Comparison of ENCODE assay signal across 23 mouse cellular contexts in the genomic region with DNA sequence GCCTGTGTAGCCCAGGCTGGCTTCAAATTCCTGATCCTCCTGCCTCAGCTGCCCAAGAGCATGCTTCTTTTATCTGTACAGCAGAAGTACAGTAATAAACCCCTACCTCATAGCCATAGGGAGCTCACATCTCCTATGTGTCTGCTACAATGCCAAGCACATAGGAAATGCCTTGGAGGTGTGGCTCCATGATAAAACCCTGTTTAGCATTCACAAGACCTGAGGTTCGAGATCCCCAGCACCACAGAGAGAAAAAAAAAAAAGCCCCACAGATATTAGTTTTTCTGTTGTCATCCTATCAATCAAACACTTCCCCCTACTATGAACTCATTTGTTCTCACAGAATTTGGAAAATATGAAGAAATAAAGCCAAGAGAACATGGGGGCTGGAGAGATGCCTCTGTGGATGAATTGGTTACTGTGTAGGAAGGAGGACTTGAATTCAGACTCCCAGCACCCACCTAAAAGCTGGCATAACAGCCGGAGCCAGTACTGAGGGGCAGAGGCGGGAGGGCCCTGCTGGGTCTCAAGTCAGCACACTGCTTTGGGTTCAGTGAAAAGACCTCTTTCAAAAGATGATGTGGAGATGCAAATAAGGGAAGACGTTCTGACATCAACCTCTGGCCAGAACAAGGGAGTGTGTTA. TPM values are rescaled to one million over a fixed set of nuclear protein-coding genes. Genes with fewer than 3 reads are reported as not detected.
A peak's percentile ranks its signal among the peaks of the same experiment; 100 is the strongest.
DNase-seq lines count a peak whose midpoint lies in the region; ATAC-seq and TF ChIP-seq lines count a peak whose summit lies in the region.
"Had no signal": no experiment of that assay in that cellular context is flagged by ENCODE, and none has a peak within 500 bp of the region (broad histone marks: within the 10 kb centered on the region; RNA-seq: fewer than 3 reads in every experiment).

No protein-coding gene starts in this region.

- H3K4me2 ChIP-seq in liver, embryonic 16.5 days (ENCODE audit: low read depth, low read length): no peak overlapping the region
- H3K4me2 ChIP-seq: embryonic facial prominence, embryonic 15.5 days; heart, embryonic 13.5 days; hindbrain, embryonic 15.5 days had no signal

- TF ChIP-seq CTCF in MEL (IDR thresholded peaks at IDR 0.05 in 2 of 3, conservative IDR thresholded peaks at IDR 0.05 in 1 of 3; ENCODE audit: control insufficient read depth in 1 of 3, insufficient read depth in 1 of 3, low read depth in 2 of 3, low read length in 3 of 3, poor library complexity in 1 of 3, severe bottlenecking in 1 of 3): no peak

- WGBS in liver, embryonic 16.5 days (ENCODE audit: insufficient replicate concordance): 56% methylated on average over 4 of the region's 4 CpGs

- no peak overlapping the region for H3K9ac ChIP-seq in MEL (ENCODE audit: control insufficient read depth, low read depth, low read length, poor library complexity, severe bottlenecking)
- H3K9ac ChIP-seq in liver, embryonic 16.5 days (ENCODE audit: low read depth, low read length): peak overlapping the region; percentile 34; the same call in 1 of the 2 replicates
- H3K9ac ChIP-seq: embryonic facial prominence, embryonic 15.5 days; heart, embryonic 13.5 days; hindbrain, embryonic 15.5 days had no signal

- peaks cover 0 to 11% of the 10 kb centered on the region in 2 experiments; a peak in 2 of 4 replicates for H3K36me3 ChIP-seq in MEL (ENCODE audit: control insufficient read depth in 1 of 2, insufficient read depth in 2 of 2, low read length in 2 of 2)
- no peaks in the 10 kb centered on the region for H3K36me3 ChIP-seq in liver, embryonic 16.5 days (ENCODE audit: control insufficient read depth, insufficient read depth)
- H3K36me3 ChIP-seq: embryonic facial prominence, embryonic 15.5 days; forebrain, embryonic 10.5 days; heart, embryonic 13.5 days; hindbrain, embryonic 15.5 days had no signal

- H3K27me3 ChIP-seq in MEL (ENCODE audit: control insufficient read depth in 1 of 2, insufficient read depth in 2 of 2, low read length in 2 of 2): no peaks in the 10 kb centered on the region
- H3K27me3 ChIP-seq in liver, embryonic 16.5 days (ENCODE audit: control insufficient read depth, insufficient read depth, low read depth, low read length): no peaks in the 10 kb centered on the region

- no peak for ATAC-seq in liver, embryonic 16.5 days (ENCODE audit: low read depth)
- ATAC-seq: forebrain, embryonic 14.5 days had no signal

- TF ChIP-seq POLR2A in MEL (IDR thresholded peaks at IDR 0.05; ENCODE audit: control insufficient read depth in 1 of 2, insufficient read depth in 1 of 2, low read depth in 1 of 2, low read length in 2 of 2, poor library complexity in 1 of 2): no peak

- TF ChIP-seq RAD21 in MEL (IDR thresholded peaks at IDR 0.05; ENCODE audit: low read depth, low read length): no peak

- H3K79me2 ChIP-seq in MEL (ENCODE audit: control insufficient read depth, insufficient read depth, low read length, poor library complexity): no peaks in the 10 kb centered on the region

- peak in 1 of 2 experiments; percentile 41; a peak in 3 of 4 replicates for TF ChIP-seq EP300 in MEL (IDR thresholded peaks at IDR 0.05; ENCODE audit: low read depth in 1 of 2, low read length in 2 of 2)

- no peak overlapping the region for H3K4me3 ChIP-seq in MEL (ENCODE audit: control insufficient read depth in 1 of 2, insufficient read depth in 1 of 2, low read depth in 2 of 2, low read length in 2 of 2)
- no peak overlapping the region for H3K4me3 ChIP-seq in liver, embryonic 16.5 days (ENCODE audit: low read depth, low read length)
- H3K4me3 ChIP-seq: embryonic facial prominence, embryonic 15.5 days; erythroblast, embryonic 14.5 days; forebrain, embryonic 10.5 days; heart, embryonic 13.5 days; hindbrain, embryonic 15.5 days had no signal

- H3K27ac ChIP-seq in MEL (ENCODE audit: control insufficient read depth, low read depth, low read length): peak overlapping the region; percentile 16; the same call in 1 of the 2 replicates
- peak overlapping the region; percentile 48; the same call in 1 of the 2 replicates for H3K27ac ChIP-seq in liver, embryonic 16.5 days (ENCODE audit: low read length)
- H3K27ac ChIP-seq: embryonic facial prominence, embryonic 15.5 days; forebrain, embryonic 10.5 days; heart, embryonic 13.5 days; hindbrain, embryonic 15.5 days had no signal

- peak; percentile 38 to 74 for DNase-seq in layer of hippocampus, adult 18-20 months (ENCODE audit: low spot score in 2 of 2)
- no peak for DNase-seq in layer of hippocampus, postnatal 25 days (ENCODE audit: extremely low spot score in 1 of 2, low spot score in 1 of 2)
- peak; percentile 68 for DNase-seq in MEL (ENCODE audit: low read depth, low spot score)
- DNase-seq in brain, adult 2 months (ENCODE audit: low read depth, low spot score): peak; percentile 26
- no peak for DNase-seq in left cerebral cortex, adult 8-10 months (ENCODE audit: low spot score in 2 of 2)
- DNase-seq in right cerebral cortex, postnatal 25 days: no peak
- DNase-seq: adrenal gland, postnatal 10 days; cerebellum, adult 18-20 months; cerebellum, adult 9-11 months; embryo, embryonic 11 days; gastrocnemius, postnatal 36 days; heart, adult 11 months; heart, postnatal 36 days had no signal

- peaks cover 18 to 19% of the 10 kb centered on the region in 2 experiments for H3K4me1 ChIP-seq in MEL (ENCODE audit: control insufficient read depth in 1 of 2, insufficient read depth in 2 of 2, low read length in 2 of 2)
- peaks cover 37% of the 10 kb centered on the region for H3K4me1 ChIP-seq in liver, embryonic 16.5 days (ENCODE audit: control insufficient read depth, low read depth, low read length)
- H3K4me1 ChIP-seq: heart, embryonic 13.5 days had no signal

- no peaks in the 10 kb centered on the region for H3K9me3 ChIP-seq in MEL (replicated peaks; ENCODE audit: insufficient read depth, low read length)
- peaks cover 4% of the 10 kb centered on the region; the same call in 1 of the 2 replicates for H3K9me3 ChIP-seq in liver, embryonic 16.5 days (replicated peaks; ENCODE audit: control insufficient read depth, low read length)
- H3K9me3 ChIP-seq: embryonic facial prominence, embryonic 15.5 days; hindbrain, embryonic 15.5 days had no signal

TF ChIP-seq in MEL, 35 proteins besides CTCF, POLR2A, EP300 and RAD21 (continues in another document):
- TF ChIP-seq CHD2 (IDR thresholded peaks at IDR 0.05; ENCODE audit: low read length): no peak
- no peak for TF ChIP-seq POLR2AphosphoS5 (IDR thresholded peaks at IDR 0.05; ENCODE audit: borderline replicate concordance, low read depth, low read length)
- TF ChIP-seq USF1 (IDR thresholded peaks at IDR 0.05; ENCODE audit: low read depth, low read length): no peak
- TF ChIP-seq KAT2A (conservative IDR thresholded peaks at IDR 0.05; ENCODE audit: low read depth, low read length): no peak
- TF ChIP-seq CHD1 (IDR thresholded peaks at IDR 0.05; ENCODE audit: low read depth, low read length): no peak
- TF ChIP-seq GATA1 (IDR thresholded peaks at IDR 0.05; ENCODE audit: low read depth, low read length): no peak
- 0 out of 2 replicates have a peak, but pooled peaks have one; percentile 11 for TF ChIP-seq MAZ (IDR thresholded peaks at IDR 0.05; ENCODE audit: low read depth, low read length)
- TF ChIP-seq ZC3H11A (IDR thresholded peaks at IDR 0.05; ENCODE audit: low read depth, low read length): no peak
- no peak for TF ChIP-seq BHLHE40 (IDR thresholded peaks at IDR 0.05; ENCODE audit: borderline replicate concordance, low read depth, low read length)
- TF ChIP-seq MAX (IDR thresholded peaks at IDR 0.05; ENCODE audit: low read length): no peak; the same call in 1 of the 2 replicates
- no peak for TF ChIP-seq GABPA (IDR thresholded peaks at IDR 0.05; ENCODE audit: low read depth, low read length)
- peak; percentile 46; the same call in 1 of the 2 replicates for TF ChIP-seq SIN3A (IDR thresholded peaks at IDR 0.05; ENCODE audit: low read length)
- no peak for TF ChIP-seq ELF1 (IDR thresholded peaks at IDR 0.05; ENCODE audit: low read depth, low read length)
- no peak for TF ChIP-seq MYC (IDR thresholded peaks at IDR 0.05; ENCODE audit: low read depth, low read length)
- no peak for TF ChIP-seq JUND (IDR thresholded peaks at IDR 0.05; ENCODE audit: low read depth, low read length)
- TF ChIP-seq UBTF (IDR thresholded peaks at IDR 0.05; ENCODE audit: borderline replicate concordance, insufficient read depth, low read depth, low read length): no peak
- TF ChIP-seq ETS1 (IDR thresholded peaks at IDR 0.05; ENCODE audit: low read depth, low read length): peak; percentile 65
- TF ChIP-seq MAFK (IDR thresholded peaks at IDR 0.05; ENCODE audit: borderline replicate concordance, low read depth, low read length): no peak
- TF ChIP-seq TAL1 (IDR thresholded peaks at IDR 0.05; ENCODE audit: low read length): 0 out of 2 replicates have a peak, but pooled peaks have one; percentile 5
- peak; percentile 90 for TF ChIP-seq ZNF384 (IDR thresholded peaks at IDR 0.05; ENCODE audit: low read depth, low read length)
- TF ChIP-seq POLR2AphosphoS2 (IDR thresholded peaks at IDR 0.05; ENCODE audit: low read length): no peak
- no peak for TF ChIP-seq E2F4 (IDR thresholded peaks at IDR 0.05; ENCODE audit: borderline replicate concordance, low read depth, low read length)
- TF ChIP-seq SMC3 (IDR thresholded peaks at IDR 0.05; ENCODE audit: low read depth, low read length): peak; percentile 19
- no peak for TF ChIP-seq HCFC1 (IDR thresholded peaks at IDR 0.05; ENCODE audit: low read depth, low read length)
- no peak for TF ChIP-seq RCOR1 (IDR thresholded peaks at IDR 0.05; ENCODE audit: low read depth, low read length)
- TF ChIP-seq TBP (IDR thresholded peaks at IDR 0.05; ENCODE audit: low read depth, low read length): no peak

RNA-seq across cellular contexts. Expression of a gene that starts 11.8 kb away (rescaled TPM):
- total RNA-seq in layer of hippocampus, adult 18-20 months (2021): 1 to 10 TPM; 2.2 to 2.7 TPM
- 1 to 10 TPM in 1 of 2 experiments, under 1 TPM in 1; 0.89 to 1.1 TPM for total RNA-seq in layer of hippocampus, postnatal 25 days (2021)
- not detected in 2 replicates for total RNA-seq in MEL (2012; rRNA removed)
- not detected for polyA plus RNA-seq in MEL (2012; ENCODE audit: insufficient read depth in 1 of 2, insufficient read length in 2 of 2, low read depth in 1 of 2, low replicate concordance in 2 of 2, missing spikeins in 1 of 2)
- not detected in 2 replicates for polyA plus RNA-seq in liver, embryonic 16.5 days (2015; fragmentation: Nextera tagmentation; extraction: Ambion mirVana)
- total RNA-seq in left cerebral cortex, adult 8-10 months (2022): 1 to 10 TPM in 2 of 4 experiments, under 1 TPM in 2; 0.94 to 1.7 (median 1.2) TPM
- total RNA-seq: CH12.LX; common myeloid progenitor, adult 5-6 weeks had no signal
- polyA plus RNA-seq: embryonic facial prominence, embryonic 11.5 days; erythroblast, embryonic 14.5 days; heart, embryonic 13.5 days had no signal

RNA-seq across cellular contexts. Expression of a gene that starts 38.8 kb away (rescaled TPM):
- 10 to 100 TPM; 63.3 to 68.5 TPM for total RNA-seq in layer of hippocampus, adult 18-20 months (2021)
- total RNA-seq in layer of hippocampus, postnatal 25 days (2021): 10 to 100 TPM; 51.3 to 77.8 TPM
- 23.8 and 26.3 TPM in 2 replicates for total RNA-seq in MEL (2012; rRNA removed)
- 10 to 100 TPM in 1 of 2 experiments, not detected in 1; 49.6 TPM for polyA plus RNA-seq in MEL (2012; ENCODE audit: insufficient read depth in 1 of 2, insufficient read length in 2 of 2, low read depth in 1 of 2, low replicate concordance in 2 of 2, missing spikeins in 1 of 2)
- 15.4 and 18.3 TPM in 2 replicates for polyA plus RNA-seq in liver, embryonic 16.5 days (2015; fragmentation: Nextera tagmentation; extraction: Ambion mirVana)
- 10 to 100 TPM; 49.9 to 59.7 (median 53.9) TPM for total RNA-seq in left cerebral cortex, adult 8-10 months (2022)

Comparison
In these comparisons a context has a peak if more than half of its experiments do, and no peak if none do; other contexts are left out.
1. DNase-seq: peak in layer of hippocampus, adult 18-20 months (2 of 2), MEL (single experiment) and brain, adult 2 months (single experiment); none in layer of hippocampus, postnatal 25 days (0 of 2), left cerebral cortex, adult 8-10 months (0 of 2) and right cerebral cortex, postnatal 25 days (single experiment).